Mouse (Mus musculus): ENCODE data around the gene Lmln.
"Not testable (repeated sequence)": the region's sequence is repeated elsewhere in the genome, so short reads cannot be mapped to it uniquely, and the experiment has no call there.

Lmln gene

GRCm38 (mm10) chr16:33062024-33062681 is at the start of gene Lmln:
Gene Lmln (plus strand): TSS chr16:33062521.
- peak; percentile 93 to 94 for DNase-seq

- DNase-seq: no peak
Observed at GRCm38 (mm10) chr16:33013801-33014200, 48.5 kb upstream of the Lmln start.

GRCm38 (mm10) chr16:33014921-33015320 is 47.4 kb upstream of the Lmln start:
- peak; percentile 65 to 67 for DNase-seq

GRCm38 (mm10) chr16:33015396-33015907 is 46.9 kb upstream of the Lmln start:
- DNase-seq: no peak

GRCm38 (mm10) chr16:33015986-33016385 is 46.3 kb upstream of the Lmln start:
- DNase-seq: no peak

- no peak for DNase-seq
Observed at GRCm38 (mm10) chr16:33017677-33018349, 44.5 kb upstream of the Lmln start.

- no peak for DNase-seq
Observed at GRCm38 (mm10) chr16:33019117-33019770, 43.1 kb upstream of the Lmln start.

- no peak for DNase-seq
Observed at GRCm38 (mm10) chr16:33021381-33021780, 40.9 kb upstream of the Lmln start.

GRCm38 (mm10) chr16:33023750-33024149 is 38.6 kb upstream of the Lmln start:
- peak; percentile 82 to 83 for DNase-seq

- no peak for DNase-seq
Observed at GRCm38 (mm10) chr16:33024456-33025104, 37.7 kb upstream of the Lmln start.

GRCm38 (mm10) chr16:33026357-33026756 is 36.0 kb upstream of the Lmln start:
- DNase-seq: no peak

GRCm38 (mm10) chr16:33036006-33036405 is 26.3 kb upstream of the Lmln start:
- no peak for DNase-seq

- no peak for DNase-seq
Observed at GRCm38 (mm10) chr16:33042682-33043081, 19.6 kb upstream of the Lmln start.

- no peak for DNase-seq
Observed at GRCm38 (mm10) chr16:33043268-33043667, 19.1 kb upstream of the Lmln start.

GRCm38 (mm10) chr16:33048004-33048403 is 14.3 kb upstream of the Lmln start:
- DNase-seq: no peak

GRCm38 (mm10) chr16:33048686-33049085 is 13.6 kb upstream of the Lmln start:
- no peak for DNase-seq

- DNase-seq: no peak
Observed at GRCm38 (mm10) chr16:33049809-33050208, 12.5 kb upstream of the Lmln start.

- DNase-seq: no peak
Observed at GRCm38 (mm10) chr16:33053141-33053540, 9.2 kb upstream of the Lmln start.

- not testable (repeated sequence) for DNase-seq
Observed at GRCm38 (mm10) chr16:33054927-33055326, 7.4 kb upstream of the Lmln start.

- peak; percentile 10 to 27 for DNase-seq
Observed at GRCm38 (mm10) chr16:33055655-33056054, 6.7 kb upstream of the Lmln start.

- peak; percentile 85 to 93 for DNase-seq
Observed at GRCm38 (mm10) chr16:33056095-33056785, 6.1 kb upstream of the Lmln start, which contains the start of the genes Iqcg and Rpl35a. Gene Iqcg (minus strand): TSS chr16:33056218. Gene Rpl35a (plus strand): TSS chr16:33056453.

- DNase-seq: peak in 1 of 2 experiments; percentile 17
Observed at GRCm38 (mm10) chr16:33056786-33057185, 5.5 kb upstream of the Lmln start.

Data from cerebellum, adult 18-20 months (tissue).